Mouse (Mus musculus) erythroblast, embryonic 14.5 days (primary cell): ENCODE data around the gene Fam170b. TPM values are rescaled to one million over a fixed set of nuclear protein-coding genes. Genes with fewer than 3 reads are reported as not detected.

Source experiments
- H3K27me3 ChIP-seq: 2 replicates; pipeline ENCODE4 v1.6.1; 2012; ENCODE audit warnings: inconsistent platforms; ENCODE audit not compliant: control insufficient read depth
- H3K36me3 ChIP-seq: 2 replicates; pipeline ENCODE4 v1.6.1; 2012; ENCODE audit warnings: mild to moderate bottlenecking, inconsistent platforms; ENCODE audit not compliant: control insufficient read depth
- H3K4me1 ChIP-seq: 2 replicates; pipeline ENCODE4 v1.6.1; 2012; ENCODE audit warnings: inconsistent platforms; ENCODE audit not compliant: control insufficient read depth
- H3K4me3 ChIP-seq: replicated peaks from 2 replicates; pipeline ENCODE3; 2012; ENCODE audit warnings: moderate library complexity, mild to moderate bottlenecking, inconsistent platforms
- H3K9me3 ChIP-seq: 2 replicates; pipeline ENCODE4 v1.6.1; 2012; ENCODE audit warnings: low read length, inconsistent platforms, mixed read lengths; ENCODE audit not compliant: control insufficient read depth
- GATA1 ChIP-seq: IDR thresholded peaks from 2 replicates; pipeline ENCODE4 v1.6.1; 2012; ENCODE audit warnings: low read length, inconsistent platforms, mixed read lengths
- TAL1 ChIP-seq: IDR thresholded peaks from 3 replicates; pipeline ENCODE4 v1.6.1; 2012; ENCODE audit warnings: low read length, inconsistent platforms, mixed read lengths
- polyA plus RNA-seq: library from polyadenylated mRNA; stranded (reverse); fragments of >175 nt; gene quantifications from 2 replicates; pipeline ENCODE4 v1.2.3, GENCODE M21; 2012

Gene Fam170b
- polyA plus RNA-seq, 1 experiment = not detected

DNA sequence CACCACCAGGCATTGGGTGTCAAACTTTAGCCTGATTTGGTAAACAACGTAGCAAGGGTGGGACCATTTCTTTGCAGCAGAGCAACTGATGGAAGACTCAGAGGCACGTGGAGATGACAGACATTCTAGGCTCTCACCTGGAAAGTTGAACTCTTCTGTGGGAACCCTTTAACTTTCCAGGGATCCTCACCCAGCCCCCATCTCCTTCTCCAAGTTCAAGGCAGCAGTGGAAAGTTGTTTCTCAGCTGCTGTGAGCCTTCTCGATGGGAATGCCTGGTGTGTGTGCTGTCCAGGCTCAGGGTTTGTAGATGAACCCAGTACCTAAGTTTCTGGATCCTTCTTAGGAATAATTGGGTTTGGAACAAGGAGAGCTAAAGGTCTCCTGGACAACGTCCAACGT lies 22.5 kb downstream of the Fam170b start:
- Histone ChIP-seq H3K27me3 (peaks cover 30% of the 10 kb centered on the region), H3K9me3 (no peaks in the 10 kb centered on the region), H3K4me3 (no peak overlapping the region), H3K36me3 (no peaks in the 10 kb centered on the region), H3K4me1 (peaks cover 3% of the 10 kb centered on the region)
- TF ChIP-seq GATA1 (no peak), TAL1 (no peak)

DNA sequence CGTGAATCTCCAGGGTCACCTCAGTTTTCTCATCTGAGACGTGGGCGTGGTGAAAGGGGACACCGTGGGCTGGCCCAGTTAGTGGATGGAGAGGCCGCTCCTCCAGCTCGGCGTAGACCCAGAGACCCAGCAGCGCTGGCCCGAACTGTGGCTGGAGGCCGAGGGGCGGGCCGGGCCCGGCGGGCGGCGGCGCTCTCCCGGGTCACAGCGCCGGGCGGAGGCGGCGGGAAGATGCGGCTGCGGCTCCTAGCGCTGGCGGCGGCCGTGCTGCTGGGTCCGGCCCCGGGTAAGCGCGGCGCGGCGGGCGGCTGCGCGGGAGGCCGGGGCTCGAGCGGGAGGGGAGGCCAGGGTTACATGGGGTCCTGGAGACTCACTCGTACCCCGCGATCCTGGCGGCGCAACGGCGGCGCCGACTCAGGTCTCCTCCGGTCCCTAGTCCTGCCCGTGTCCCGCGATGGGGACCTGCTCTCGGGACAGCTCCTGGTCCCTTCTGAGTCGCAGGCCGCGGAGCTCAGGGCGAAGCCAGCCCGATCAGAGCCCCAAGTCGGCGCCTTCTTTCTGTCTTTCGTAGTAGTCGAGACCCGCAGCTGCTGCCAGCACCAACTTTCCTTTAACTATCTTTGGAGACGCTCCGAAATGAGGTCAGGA lies 23.0 kb downstream of the Fam170b start, which contains the start of gene Vstm4:
Vstm4 (plus strand) TSS at position 76 of the 648 bp plus-strand sequence.
- TF ChIP-seq GATA1 (no peak), TAL1 (no peak)
- H3K27me3 ChIP-seq = peaks cover 30% of the 10 kb centered on the region
- peak within 1 kb of the TSS; percentile 35 for H3K4me3 ChIP-seq
- H3K9me3 ChIP-seq = no peaks in the 10 kb centered on the region
- H3K4me1 ChIP-seq = peaks cover 3% of the 10 kb centered on the region
- no peaks in the 10 kb centered on the region for H3K36me3 ChIP-seq

DNA sequence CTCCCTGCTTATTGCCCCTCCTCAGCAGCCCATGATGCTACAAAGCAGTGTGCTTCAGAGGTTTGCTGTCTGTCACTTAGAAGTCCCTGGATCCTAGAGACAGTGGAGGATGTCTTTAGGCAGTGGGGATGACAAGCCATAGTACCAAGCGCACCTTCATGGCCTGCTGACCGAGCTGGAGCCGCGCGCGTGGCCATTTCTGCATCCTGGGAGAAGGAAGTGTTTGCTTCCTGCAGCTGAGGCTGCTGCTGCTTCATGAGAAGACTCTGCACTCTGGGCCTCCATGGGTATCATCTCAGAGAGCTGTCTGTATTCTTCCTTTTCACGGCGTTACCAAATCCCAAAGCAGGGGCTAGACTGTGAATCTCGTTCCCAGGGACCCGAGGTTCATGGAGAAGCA lies 24.6 kb downstream of the Fam170b start:
- TF ChIP-seq GATA1 (no peak), TAL1 (no peak)
- no peak overlapping the region for H3K4me3 ChIP-seq
- H3K36me3 ChIP-seq = no peaks in the 10 kb centered on the region
- H3K4me1 ChIP-seq = peaks cover 3% of the 10 kb centered on the region
- H3K27me3 ChIP-seq = peaks cover 30% of the 10 kb centered on the region
- H3K9me3 ChIP-seq = no peaks in the 10 kb centered on the region

DNA sequence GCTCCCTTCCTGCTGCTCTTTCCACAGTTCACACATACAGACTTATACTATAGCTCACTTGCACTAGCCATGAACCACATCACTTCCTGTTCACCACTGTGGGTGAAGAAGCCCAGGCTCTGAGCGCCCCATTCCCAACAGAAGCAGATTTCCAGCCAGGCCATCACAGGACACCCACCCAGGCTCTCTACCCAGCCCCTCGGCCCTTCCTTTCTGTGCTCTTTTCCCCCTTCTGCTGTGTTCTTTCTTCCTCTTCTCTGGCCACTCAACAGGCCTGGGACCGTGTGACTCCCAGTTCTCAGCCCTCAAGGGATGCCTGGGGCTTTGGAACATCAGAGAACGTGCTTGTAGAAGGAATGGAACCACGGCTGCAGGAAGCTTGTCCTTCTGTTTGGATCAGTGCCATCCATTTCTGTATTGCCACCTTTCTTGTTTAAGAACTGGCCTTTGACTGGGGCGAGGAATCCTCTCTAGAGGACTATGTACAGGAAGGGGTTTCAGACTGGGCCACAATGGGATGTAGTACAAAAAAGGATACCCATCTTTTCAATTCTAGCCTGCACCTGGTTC lies 25.3 kb downstream of the Fam170b start:
- Histone ChIP-seq H3K4me3 (no peak overlapping the region), H3K9me3 (no peaks in the 10 kb centered on the region), H3K4me1 (peaks cover 3% of the 10 kb centered on the region), H3K36me3 (no peaks in the 10 kb centered on the region), H3K27me3 (peaks cover 30% of the 10 kb centered on the region)
- TF ChIP-seq TAL1 (no peak), GATA1 (no peak)

DNA sequence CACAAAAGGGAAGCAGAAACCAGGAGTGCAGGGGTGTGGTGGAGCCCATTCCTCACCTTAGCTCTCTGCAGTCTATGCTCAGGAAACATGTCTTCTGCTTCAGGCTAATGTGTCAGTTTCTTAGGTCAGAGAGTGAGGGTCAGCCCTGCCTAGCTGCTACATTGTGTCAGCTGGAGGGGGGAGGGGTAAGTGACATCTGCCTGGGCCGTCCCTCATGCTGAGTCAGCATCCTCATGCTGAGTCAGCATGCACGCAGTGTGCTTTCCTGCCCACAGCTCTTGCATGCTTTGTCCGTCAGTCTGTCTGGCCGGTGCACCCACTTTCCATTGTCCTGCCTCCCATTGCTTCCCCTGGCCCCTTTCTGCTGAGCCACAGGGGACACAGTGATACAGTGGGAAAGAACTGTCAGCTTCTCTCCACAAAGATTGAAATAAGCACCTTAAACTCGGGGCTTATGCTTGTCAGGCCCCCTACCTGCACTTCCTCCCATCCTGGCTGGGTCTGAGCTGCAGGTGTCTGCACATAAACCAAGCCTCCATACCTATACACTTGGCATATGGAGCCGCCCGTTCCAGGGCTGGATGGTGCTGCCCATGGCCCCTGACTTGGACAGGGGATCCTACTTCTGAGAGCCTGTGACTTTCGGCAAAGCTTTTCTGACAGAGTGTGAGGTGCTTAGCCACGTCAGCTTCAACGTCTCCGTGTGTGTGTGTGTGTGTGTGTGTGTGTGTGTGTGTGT lies 26.2 kb downstream of the Fam170b start:
- H3K27me3 ChIP-seq = peaks cover 30% of the 10 kb centered on the region
- H3K36me3 ChIP-seq = no peaks in the 10 kb centered on the region
- H3K4me1 ChIP-seq = peaks cover 3% of the 10 kb centered on the region
- no peak overlapping the region for H3K4me3 ChIP-seq
- no peaks in the 10 kb centered on the region for H3K9me3 ChIP-seq
- TF ChIP-seq TAL1 = no peak
- no peak for TF ChIP-seq GATA1

DNA sequence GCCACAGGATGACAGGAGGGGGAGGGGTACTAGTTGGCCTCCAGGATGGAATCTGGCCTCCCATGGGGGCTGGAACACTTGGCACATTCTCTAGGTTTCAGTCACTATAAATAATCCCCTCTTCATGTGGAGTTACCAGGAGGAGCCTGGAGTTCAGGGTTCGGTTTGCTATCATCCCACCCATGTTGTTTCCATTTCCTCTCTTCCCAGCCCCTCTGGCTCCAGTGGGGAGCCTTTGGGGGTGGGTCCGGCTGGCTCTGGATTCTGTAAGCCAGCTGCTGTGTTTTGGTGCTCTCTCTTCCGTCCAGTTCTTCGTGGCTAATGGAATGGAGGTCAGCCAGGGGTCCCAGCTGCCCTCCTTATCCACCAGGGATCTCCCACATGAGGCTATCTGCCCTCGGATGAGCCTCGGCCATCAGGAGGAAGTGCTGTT lies 27.4 kb downstream of the Fam170b start:
- Histone ChIP-seq H3K36me3 (no peaks in the 10 kb centered on the region), H3K9me3 (no peaks in the 10 kb centered on the region), H3K4me1 (peaks cover 3% of the 10 kb centered on the region), H3K27me3 (peaks cover 23% of the 10 kb centered on the region), H3K4me3 (no peak overlapping the region)
- no peak for TF ChIP-seq GATA1
- TF ChIP-seq TAL1 = no peak

DNA sequence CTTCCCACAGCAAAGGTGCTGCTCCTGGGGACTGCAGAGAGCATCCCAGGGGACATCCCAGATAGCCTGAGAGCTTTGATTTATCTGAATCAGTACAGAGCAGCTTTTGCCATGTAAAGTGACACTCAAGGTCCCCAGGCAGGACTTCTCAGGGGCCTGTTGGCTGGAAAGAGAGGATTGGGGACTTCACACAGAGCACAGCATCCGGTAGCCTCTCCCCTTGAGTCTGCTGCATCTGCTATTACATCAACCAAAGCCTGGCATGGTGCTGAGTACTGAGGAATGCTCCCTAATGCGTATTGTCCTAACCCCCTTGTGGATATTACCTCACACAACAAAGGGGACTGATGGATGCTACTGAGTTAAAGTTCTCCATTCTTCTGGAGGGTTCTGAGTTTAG lies 27.9 kb downstream of the Fam170b start:
- H3K4me1 ChIP-seq = peaks cover 3% of the 10 kb centered on the region
- H3K36me3 ChIP-seq = no peaks in the 10 kb centered on the region
- H3K9me3 ChIP-seq = no peaks in the 10 kb centered on the region
- peaks cover 19% of the 10 kb centered on the region for H3K27me3 ChIP-seq
- TF ChIP-seq TAL1 = no peak
- no peak for TF ChIP-seq GATA1
- no peak overlapping the region for H3K4me3 ChIP-seq

DNA sequence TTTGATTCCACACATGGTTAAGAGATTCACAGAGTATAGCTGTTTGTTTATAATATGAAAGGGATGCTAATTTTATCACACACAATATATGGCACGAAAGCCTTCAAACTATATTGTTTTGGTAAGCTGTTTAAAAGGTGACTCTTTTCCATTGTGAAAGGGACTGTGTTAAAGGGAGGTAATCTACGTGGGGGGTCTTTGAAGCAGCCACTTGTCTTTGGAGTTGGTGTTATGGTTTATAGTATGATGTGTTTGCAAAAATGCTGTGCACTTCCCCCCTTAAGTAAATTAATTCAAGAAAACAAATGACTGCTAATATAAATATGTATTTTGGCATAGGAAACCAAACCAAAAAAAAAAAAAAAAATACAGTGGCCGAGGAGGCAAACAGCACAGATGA lies 31.6 kb downstream of the Fam170b start:
- Histone ChIP-seq H3K27me3 (no peaks in the 10 kb centered on the region), H3K9me3 (no peaks in the 10 kb centered on the region), H3K36me3 (no peaks in the 10 kb centered on the region), H3K4me3 (no peak overlapping the region), H3K4me1 (no peaks in the 10 kb centered on the region)
- TF ChIP-seq TAL1 (no peak), GATA1 (no peak)

DNA sequence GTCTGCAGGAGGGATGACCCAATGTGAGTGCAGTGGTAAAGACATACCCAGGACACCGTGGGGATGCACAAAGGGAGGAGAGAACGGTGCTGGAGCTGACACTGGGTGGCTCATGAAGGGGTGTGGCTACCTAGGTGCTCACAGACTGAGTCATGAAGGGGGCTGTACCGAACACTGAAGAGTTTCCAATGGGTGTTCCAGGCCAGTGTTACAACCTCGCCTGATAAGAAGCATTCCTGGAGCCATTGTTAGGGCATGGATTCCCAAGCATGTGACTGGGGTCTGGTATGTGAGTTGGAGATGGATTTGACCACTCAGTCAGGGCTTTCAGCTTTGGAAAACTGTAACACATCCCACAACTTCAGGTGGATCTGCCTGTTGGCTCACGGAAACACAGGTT lies 38.2 kb downstream of the Fam170b start:
- H3K4me1 ChIP-seq = no peaks in the 10 kb centered on the region
- H3K9me3 ChIP-seq = no peaks in the 10 kb centered on the region
- TF ChIP-seq GATA1 (no peak), TAL1 (no peak)
- no peak overlapping the region for H3K4me3 ChIP-seq
- H3K36me3 ChIP-seq = no peaks in the 10 kb centered on the region
- no peaks in the 10 kb centered on the region for H3K27me3 ChIP-seq
